Mouse (Mus musculus) heart, postnatal 0 days (tissue): ENCODE measurements around the gene Tm7sf2. TPM values are rescaled to one million over a fixed set of nuclear protein-coding genes. Genes with fewer than 3 reads are reported as not detected.
A peak's percentile ranks its signal among the peaks of the same experiment; 100 is the strongest.
"Not testable (repeated sequence)": the region's sequence is repeated elsewhere in the genome, so short reads cannot be mapped to it uniquely, and the experiment has no call there.

Experiments
- ATAC-seq: fragments of 200-750 bp; cut with Nextera tagmentation; 2 replicates; pipeline ENCODE4 v1.8.0; 2017; ENCODE audit warnings: low read depth, moderate number of reproducible peaks, moderate library complexity; ENCODE audit not compliant: insufficient read depth
- DNase-seq: peaks from one replicate; pipeline ENCODE4 v3.0.0-alpha.2; 2016; ENCODE audit warnings: low spot score
- H3K27ac ChIP-seq: fragments of 300-500 bp; sonication (generic); 2 replicates; pipeline ENCODE4 v1.5.1; 2014; ENCODE audit warnings: low read depth, mild to moderate bottlenecking
- H3K27me3 ChIP-seq: fragments of 300-500 bp; sonication (generic); 2 replicates; pipeline ENCODE4 v1.6.1; 2014; ENCODE audit warnings: low read length, mixed read lengths; ENCODE audit not compliant: control insufficient read depth, insufficient read depth
- H3K36me3 ChIP-seq: fragments of 300-500 bp; sonication (generic); replicated peaks from 2 replicates; pipeline ENCODE4 v1.6.1; 2014; ENCODE audit warnings: low read length, mixed read lengths; ENCODE audit not compliant: control insufficient read depth, insufficient read depth
- H3K4me1 ChIP-seq: fragments of 300-500 bp; sonication (generic); 2 replicates; pipeline ENCODE4 v1.6.1; 2014; ENCODE audit warnings: antibody characterized with exemption; ENCODE audit not compliant: control insufficient read depth, insufficient read depth
- H3K4me2 ChIP-seq: fragments of 300-500 bp; sonication (generic); 2 replicates; pipeline ENCODE4 v1.6.1; 2014; ENCODE audit warnings: low read depth, mild to moderate bottlenecking, low read length, moderate library complexity
- H3K4me3 ChIP-seq: fragments of 300-500 bp; sonication (generic); 2 replicates; pipeline ENCODE4 v1.5.1; 2014; ENCODE audit warnings: low read depth, low read length
- H3K9ac ChIP-seq: fragments of 300-500 bp; sonication (generic); replicated peaks from 2 replicates; pipeline ENCODE4 v1.6.1; 2014; ENCODE audit warnings: low read depth, low read length, mixed read lengths
- H3K9me3 ChIP-seq: fragments of 300-500 bp; sonication (generic); replicated peaks from 2 replicates; pipeline ENCODE4 v1.6.1; 2016; ENCODE audit warnings: low read length; ENCODE audit not compliant: control insufficient read depth
- CTCF ChIP-seq: IDR thresholded peaks from 2 replicates; pipeline ENCODE4 v1.5.1; 2016; ENCODE audit warnings: antibody characterized with exemption, control low read depth, low read depth
- EP300 ChIP-seq: IDR thresholded peaks from 2 replicates; pipeline ENCODE4 v1.6.1; 2016; ENCODE audit warnings: antibody characterized with exemption, low read depth
- WGBS: fragments of 180-500 bp; shearing (Covaris S2); extraction: QIAGEN DNeasy Blood & Tissue Kit; methylation state at CpG from one replicate; pipeline ENCODE4 v1.1.7; 2014; 5-methylcytosine and 5-hydroxymethylcytosine counted together
- polyA plus RNA-seq: library from polyadenylated mRNA; unstranded; fragments of >200 nt; fragmentation: Nextera tagmentation; extraction: Ambion mirVana; gene quantifications from 2 replicates; pipeline ENCODE4 v1.2.1, GENCODE M21; 2015
- total RNA-seq: library from RNA; depleted of rRNA; stranded (reverse); fragments of >200 nt; gene quantifications from 2 replicates; pipeline ENCODE4 v1.2.3, GENCODE M21; 2014; ENCODE audit warnings: low replicate concordance

Gene Tm7sf2
- total and polyA plus RNA-seq, 2 experiments from 2014 or later: 3.3 to 14.4 TPM

GRCm38 (mm10) chr19:6046294-6047153 is 21.6 kb downstream of the Tm7sf2 start, which contains the start of gene Syvn1:
Gene Syvn1 (plus strand): TSS chr19:6046576.
- peak; percentile 77 for TF ChIP-seq EP300
- TF ChIP-seq CTCF: no peak
- Histone ChIP-seq H3K27ac (peak within 1 kb of the TSS; percentile 97), H3K4me2 (peak within 1 kb of the TSS; percentile 97), H3K9ac (peak within 1 kb of the TSS; percentile 88), H3K36me3 (peaks cover 35% of the 10 kb centered on the region), H3K9me3 (no peaks in the 10 kb centered on the region), H3K27me3 (no peaks in the 10 kb centered on the region), H3K4me1 (peaks cover 15% of the 10 kb centered on the region), H3K4me3 (peak within 1 kb of the TSS; percentile 73)
- under 1% methylated on average over 65 of the region's 65 CpGs for WGBS
- ATAC-seq (peak; percentile 88), DNase-seq (peak; percentile 95)

GRCm38 (mm10) chr19:6045366-6046293 is 22.5 kb downstream of the Tm7sf2 start:
- H3K4me2 ChIP-seq: peak overlapping the region; percentile 97
- H3K9me3 ChIP-seq: no peaks in the 10 kb centered on the region
- peaks cover 26% of the 10 kb centered on the region for H3K36me3 ChIP-seq
- TF ChIP-seq EP300: no peak
- peak; percentile 20; the same call in 1 of the 2 replicates for TF ChIP-seq CTCF
- H3K4me3 ChIP-seq: peak overlapping the region; percentile 73
- ATAC-seq (peak; percentile 26; the same call in 1 of the 2 replicates), DNase-seq (peak; percentile 69)
- 10% methylated on average over 20 of the region's 20 CpGs for WGBS
- H3K27me3 ChIP-seq: no peaks in the 10 kb centered on the region
- H3K9ac ChIP-seq: peak overlapping the region; percentile 88
- H3K27ac ChIP-seq: peak overlapping the region; percentile 97
- H3K4me1 ChIP-seq: peaks cover 15% of the 10 kb centered on the region

- not testable (repeated sequence) for H3K4me3 ChIP-seq, H3K9me3 ChIP-seq, ATAC-seq, H3K27me3 ChIP-seq, H3K4me2 ChIP-seq, H3K27ac ChIP-seq, H3K9ac ChIP-seq
- 42% methylated on average over 4 of the region's 4 CpGs for WGBS
- H3K36me3 ChIP-seq: peaks cover 11% of the 10 kb centered on the region
- H3K4me1 ChIP-seq: peaks cover 15% of the 10 kb centered on the region
- peak; percentile 53 for DNase-seq
- peak; percentile 54 for TF ChIP-seq CTCF
Observed at GRCm38 (mm10) chr19:6044102-6044501, 24.1 kb downstream of the Tm7sf2 start.

- Histone ChIP-seq H3K27ac (no peak overlapping the region), H3K4me1 (0 out of 2 replicates have a peak, but pooled peaks cover 6% of the 10 kb centered on the region), H3K9me3 (no peaks in the 10 kb centered on the region), H3K9ac (no peak overlapping the region), H3K4me3 (no peak overlapping the region), H3K27me3 (no peaks in the 10 kb centered on the region), H3K4me2 (no peak overlapping the region), H3K36me3 (no peaks in the 10 kb centered on the region)
- WGBS: 66% methylated on average over 9 of the region's 9 CpGs
- DNase-seq (no peak), ATAC-seq (no peak)
- TF ChIP-seq CTCF (no peak), EP300 (no peak)
Observed at GRCm38 (mm10) chr19:6042293-6042692, 25.9 kb downstream of the Tm7sf2 start.

GRCm38 (mm10) chr19:6040002-6040401 is 28.2 kb downstream of the Tm7sf2 start:
- DNase-seq: no peak
- TF ChIP-seq EP300 (no peak), CTCF (no peak)
- ATAC-seq: no peak
- Histone ChIP-seq H3K27me3 (no peaks in the 10 kb centered on the region), H3K27ac (no peak overlapping the region), H3K4me2 (no peak overlapping the region), H3K9me3 (no peaks in the 10 kb centered on the region), H3K36me3 (no peaks in the 10 kb centered on the region), H3K4me1 (no peaks in the 10 kb centered on the region), H3K4me3 (no peak overlapping the region), H3K9ac (no peak overlapping the region)
